Mouse (Mus musculus) MEL (cell line): ENCODE measurements at regions not wholly inside any gene's neighbourhood (a gene's known extent, or its start where the extent isn't known, plus 50 kb on each side); places are given as distances from the start of the nearest gene placed in this dataset.

Source experiments
- DNase-seq: peaks from one replicate; pipeline ENCODE4 v3.0.0; 2011; ENCODE audit warnings: low read depth, low spot score
- H3K27ac ChIP-seq: 2 replicates; pipeline ENCODE4 v1.5.1; 2012; ENCODE audit warnings: low read depth, mild to moderate bottlenecking, control low read depth, low read length, moderate library complexity; ENCODE audit not compliant: control insufficient read depth
- H3K27me3 ChIP-seq, 2 experiments: fragments of 150-350 bp in 1 of 2; sonication (generic) in 1 of 2; 2 replicates each; pipeline ENCODE4 v1.6.1; 2012; ENCODE audit warnings: low read length in 2 of 2, mild to moderate bottlenecking in 2 of 2, improper control_type of control experiment in 1 of 2, moderate library complexity in 1 of 2; ENCODE audit not compliant: insufficient read depth in 2 of 2, control insufficient read depth in 1 of 2
- H3K36me3 ChIP-seq, 2 experiments: 2 replicates each; pipeline ENCODE4 v1.6.1; 2012 to 2014; ENCODE audit warnings: low read length in 2 of 2, improper control_type of control experiment in 1 of 2, inconsistent platforms in 1 of 2, mild to moderate bottlenecking in 1 of 2; ENCODE audit not compliant: insufficient read depth in 2 of 2, control insufficient read depth in 1 of 2
- H3K4me1 ChIP-seq, 2 experiments: fragments of 150-350 bp in 1 of 2; sonication (generic) in 1 of 2; 2 replicates each; pipeline ENCODE4 v1.6.1; 2012; ENCODE audit warnings: low read length in 2 of 2, improper control_type of control experiment in 1 of 2, mild to moderate bottlenecking in 1 of 2; ENCODE audit not compliant: insufficient read depth in 2 of 2, control insufficient read depth in 1 of 2
- H3K4me3 ChIP-seq, 2 experiments: fragments of 150-350 bp in 1 of 2; sonication (generic) in 1 of 2; 2 replicates each; pipeline ENCODE4 v1.5.1; 2012; ENCODE audit warnings: low read depth in 2 of 2, low read length in 2 of 2, mild to moderate bottlenecking in 2 of 2, moderate library complexity in 2 of 2, control low read depth in 1 of 2, improper control_type of control experiment in 1 of 2; ENCODE audit not compliant: control insufficient read depth in 1 of 2, insufficient read depth in 1 of 2
- H3K79me2 ChIP-seq: 2 replicates; pipeline ENCODE4 v1.6.1; 2012; ENCODE audit warnings: mild to moderate bottlenecking, low read length, moderate library complexity; ENCODE audit not compliant: control insufficient read depth, poor library complexity, insufficient read depth
- H3K9ac ChIP-seq: 2 replicates; pipeline ENCODE4 v1.6.1; 2012; ENCODE audit warnings: low read depth, mild to moderate bottlenecking, control low read depth, low read length, moderate library complexity; ENCODE audit not compliant: control insufficient read depth, poor library complexity, severe bottlenecking
- H3K9me3 ChIP-seq: fragments of 150-350 bp; sonication (generic); replicated peaks from 2 replicates; pipeline ENCODE4 v1.6.1; 2012; ENCODE audit warnings: mild to moderate bottlenecking, low read length, improper control_type of control experiment, moderate library complexity; ENCODE audit not compliant: insufficient read depth
- CHD2 ChIP-seq: IDR thresholded peaks from 2 replicates; pipeline ENCODE4 v1.6.1; 2011; ENCODE audit warnings: low read length, improper control_type of control experiment
- ELF1 ChIP-seq: IDR thresholded peaks from 2 replicates; pipeline ENCODE4 v1.6.1; 2014; ENCODE audit warnings: low read depth, mild to moderate bottlenecking, inconsistent platforms, low read length, improper control_type of control experiment, moderate library complexity
- ETS1 ChIP-seq: IDR thresholded peaks from 2 replicates; pipeline ENCODE4 v1.6.1; 2012; ENCODE audit warnings: low read depth, mild to moderate bottlenecking, inconsistent platforms, low read length, improper control_type of control experiment, moderate library complexity
- MAFK ChIP-seq: IDR thresholded peaks from 2 replicates; pipeline ENCODE4 v1.6.1; 2011; ENCODE audit warnings: low read depth, mild to moderate bottlenecking, low read length, improper control_type of control experiment, borderline replicate concordance
- MAX ChIP-seq: IDR thresholded peaks from 2 replicates; pipeline ENCODE4 v1.6.1; 2011; ENCODE audit warnings: low read length, improper control_type of control experiment
- MAZ ChIP-seq: IDR thresholded peaks from 2 replicates; pipeline ENCODE4 v1.6.1; 2012; ENCODE audit warnings: low read depth, mild to moderate bottlenecking, inconsistent platforms, low read length, improper control_type of control experiment
- MEF2A ChIP-seq: IDR thresholded peaks from 2 replicates; pipeline ENCODE4 v1.6.1; 2014; ENCODE audit warnings: low read depth, mild to moderate bottlenecking, inconsistent platforms, low read length, improper control_type of control experiment; ENCODE audit not compliant: poor library complexity, insufficient replicate concordance, severe bottlenecking; ENCODE audit errors: extremely low read depth
- MYB ChIP-seq: IDR thresholded peaks from 2 replicates; pipeline ENCODE4 v1.6.1; 2011; ENCODE audit warnings: mild to moderate bottlenecking, low read depth, low read length, improper control_type of control experiment
- NELFE ChIP-seq: IDR thresholded peaks from 2 replicates; pipeline ENCODE4 v1.6.1; 2011; ENCODE audit warnings: low read depth, low read length, improper control_type of control experiment
- POLR2AphosphoS2 ChIP-seq: IDR thresholded peaks from 2 replicates; pipeline ENCODE4 v1.6.1; 2011; ENCODE audit warnings: low read length, improper control_type of control experiment
- POLR2AphosphoS5 ChIP-seq: IDR thresholded peaks from 2 replicates; pipeline ENCODE4 v1.6.1; 2012; ENCODE audit warnings: low read depth, borderline replicate concordance, mild to moderate bottlenecking, inconsistent platforms, low read length, moderate library complexity, mixed read lengths
- RAD21 ChIP-seq: IDR thresholded peaks from 2 replicates; pipeline ENCODE4 v1.6.1; 2011; ENCODE audit warnings: mild to moderate bottlenecking, low read depth, low read length, improper control_type of control experiment
- SIN3A ChIP-seq: IDR thresholded peaks from 2 replicates; pipeline ENCODE4 v1.6.1; 2012; ENCODE audit warnings: low read length, improper control_type of control experiment, inconsistent platforms
- SMC3 ChIP-seq: IDR thresholded peaks from 2 replicates; pipeline ENCODE4 v1.6.1; 2011; ENCODE audit warnings: low read depth, low read length, improper control_type of control experiment
- TAL1 ChIP-seq: IDR thresholded peaks from 2 replicates; pipeline ENCODE4 v1.6.1; 2012; ENCODE audit warnings: mild to moderate bottlenecking, inconsistent platforms, low read length, moderate library complexity, mixed read lengths
- TBP ChIP-seq: IDR thresholded peaks from 2 replicates; pipeline ENCODE4 v1.8.0; 2011; ENCODE audit warnings: low read depth, low read length, improper control_type of control experiment
- TCF12 ChIP-seq: IDR thresholded peaks from 2 replicates; pipeline ENCODE4 v1.6.1; 2014; ENCODE audit warnings: low read depth, mild to moderate bottlenecking, inconsistent platforms, low read length, improper control_type of control experiment, moderate library complexity
- UBTF ChIP-seq: IDR thresholded peaks from 2 replicates; pipeline ENCODE4 v1.6.1; 2012; ENCODE audit warnings: low read depth, mild to moderate bottlenecking, inconsistent platforms, low read length, improper control_type of control experiment, moderate library complexity, borderline replicate concordance; ENCODE audit not compliant: insufficient read depth
- USF1 ChIP-seq: IDR thresholded peaks from 2 replicates; pipeline ENCODE4 v1.6.1; 2014; ENCODE audit warnings: low read depth, mild to moderate bottlenecking, inconsistent platforms, low read length, improper control_type of control experiment, moderate library complexity
- USF2 ChIP-seq, 2 experiments: IDR thresholded peaks; 2 replicates each; pipeline ENCODE4 v1.6.1; 2011 to 2012; ENCODE audit warnings: improper control_type of control experiment in 2 of 2, low read length in 2 of 2, borderline replicate concordance in 1 of 2, inconsistent platforms in 1 of 2, low read depth in 1 of 2, mild to moderate bottlenecking in 1 of 2; ENCODE audit not compliant: insufficient read depth in 1 of 2
- ZKSCAN1 ChIP-seq: IDR thresholded peaks from 2 replicates; pipeline ENCODE4 v1.6.1; 2012; ENCODE audit warnings: low read depth, mild to moderate bottlenecking, inconsistent platforms, low read length, improper control_type of control experiment, moderate library complexity
- ZNF384 ChIP-seq: IDR thresholded peaks from 2 replicates; pipeline ENCODE4 v1.6.1; 2012; ENCODE audit warnings: low read depth, mild to moderate bottlenecking, inconsistent platforms, low read length, improper control_type of control experiment

DNA sequence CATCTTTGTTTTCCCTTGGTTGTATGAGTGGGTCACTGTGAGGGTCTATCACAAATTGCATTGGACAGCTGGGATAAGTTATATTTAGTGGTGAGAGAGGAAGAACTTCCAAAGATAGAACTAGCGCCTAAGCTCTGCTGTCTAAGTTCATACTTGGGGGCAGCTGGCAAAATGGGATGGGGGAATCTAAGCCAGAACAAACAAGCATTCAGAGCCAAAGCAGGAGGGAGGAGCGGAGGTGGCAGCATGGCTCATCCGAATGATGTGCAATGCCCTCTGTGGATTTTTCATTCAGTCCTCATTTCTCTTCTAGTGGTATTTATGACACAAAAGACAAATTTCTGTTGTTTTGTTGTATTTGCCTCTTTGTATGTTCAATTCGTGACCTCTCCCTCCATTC lies 144.5 kb upstream of the Adra1d start:
- no peaks in the 10 kb centered on the region for H3K4me1 ChIP-seq
- H3K4me3 ChIP-seq: no peak overlapping the region
- H3K27ac ChIP-seq: no peak overlapping the region
- H3K27me3 ChIP-seq: no peaks in the 10 kb centered on the region
- H3K79me2 ChIP-seq: no peaks in the 10 kb centered on the region
- no peaks in the 10 kb centered on the region for H3K36me3 ChIP-seq
- DNase-seq: no peak
- H3K9ac ChIP-seq: no peak overlapping the region
- no peaks in the 10 kb centered on the region for H3K9me3 ChIP-seq
- TF ChIP-seq MAFK (no peak), POLR2AphosphoS5 (no peak), MAZ (no peak), RAD21 (no peak), ETS1 (no peak), TCF12 (no peak), MEF2A (no peak), POLR2AphosphoS2 (no peak), USF2 (IDR thresholded peaks at IDR 0.05; ENCODE audit: borderline replicate concordance in 1 of 2, insufficient read depth in 1 of 2, low read depth in 1 of 2, low read length in 2 of 2) (no peak), MYB (no peak), ZKSCAN1 (no peak), SIN3A (no peak), TBP (no peak), NELFE (no peak)

- no peaks in the 10 kb centered on the region; a peak in 1 of 4 replicates for H3K27me3 ChIP-seq
- H3K4me3 ChIP-seq: no peak overlapping the region
- H3K4me1 ChIP-seq: no peaks in the 10 kb centered on the region
- no peaks in the 10 kb centered on the region for H3K36me3 ChIP-seq
- H3K9ac ChIP-seq: no peak overlapping the region
- TF ChIP-seq NELFE (no peak), UBTF (no peak), SMC3 (no peak), SIN3A (no peak), USF2 (IDR thresholded peaks at IDR 0.05; ENCODE audit: borderline replicate concordance in 1 of 2, insufficient read depth in 1 of 2, low read depth in 1 of 2, low read length in 2 of 2) (no peak), MAZ (no peak), CHD2 (no peak), USF1 (no peak), ZNF384 (no peak), ELF1 (no peak), TAL1 (no peak), MAX (no peak)
- H3K27ac ChIP-seq: no peak overlapping the region
- no peaks in the 10 kb centered on the region for H3K9me3 ChIP-seq
- DNase-seq: no peak
- no peaks in the 10 kb centered on the region for H3K79me2 ChIP-seq
Observed at GRCm38 (mm10) chr2:131704406-131704805, 142.3 kb upstream of the Adra1d start.
